Mouse (Mus musculus): ENCODE results near the gene Slc35e2.
A peak's percentile ranks its signal among the peaks of the same experiment; 100 is the strongest.

The Slc35e2 gene

GRCm38 (mm10) chr4:155575521-155575920 lies 25.7 kb upstream of the Slc35e2 start:
- DNase-seq (ENCODE audit: low spot score in 2 of 2): no peak

- DNase-seq (ENCODE audit: low spot score in 2 of 2): no peak
Measured at GRCm38 (mm10) chr4:155577132-155577531, 24.1 kb upstream of the Slc35e2 start.

GRCm38 (mm10) chr4:155577741-155578140 lies 23.5 kb upstream of the Slc35e2 start:
- no peak for DNase-seq (ENCODE audit: low spot score in 2 of 2)

GRCm38 (mm10) chr4:155578336-155579125 lies 22.7 kb upstream of the Slc35e2 start:
- DNase-seq (ENCODE audit: low spot score in 2 of 2): no peak

- peak; percentile 45 to 77 for DNase-seq (ENCODE audit: low spot score in 2 of 2)
Measured at GRCm38 (mm10) chr4:155580420-155580819, 20.8 kb upstream of the Slc35e2 start.

- DNase-seq (ENCODE audit: low spot score in 2 of 2): no peak
Measured at GRCm38 (mm10) chr4:155582279-155582905, 18.8 kb upstream of the Slc35e2 start.

- no peak for DNase-seq (ENCODE audit: low spot score in 2 of 2)
Measured at GRCm38 (mm10) chr4:155589356-155589755, 11.9 kb upstream of the Slc35e2 start.

GRCm38 (mm10) chr4:155591012-155591719 lies 10.1 kb upstream of the Slc35e2 start:
- no peak for DNase-seq (ENCODE audit: low spot score in 2 of 2)

- no peak for DNase-seq (ENCODE audit: low spot score in 2 of 2)
Measured at GRCm38 (mm10) chr4:155593780-155594179, 7.4 kb upstream of the Slc35e2 start.

GRCm38 (mm10) chr4:155595777-155596176 lies 5.4 kb upstream of the Slc35e2 start:
- DNase-seq (ENCODE audit: low spot score in 2 of 2): no peak

- no peak for DNase-seq (ENCODE audit: low spot score in 2 of 2)
Measured at GRCm38 (mm10) chr4:155596606-155597005, 4.6 kb upstream of the Slc35e2 start.

GRCm38 (mm10) chr4:155598536-155598935 lies 2.7 kb upstream of the Slc35e2 start:
- DNase-seq (ENCODE audit: low spot score in 2 of 2): no peak

- no peak for DNase-seq (ENCODE audit: low spot score in 2 of 2)
Measured at GRCm38 (mm10) chr4:155599901-155600825, 1.1 kb upstream of the Slc35e2 start.

GRCm38 (mm10) chr4:155601997-155602456 lies 811 bp downstream of the Slc35e2 start:
- DNase-seq (ENCODE audit: low spot score in 2 of 2): no peak

GRCm38 (mm10) chr4:155602753-155603152 lies 1.5 kb downstream of the Slc35e2 start:
- DNase-seq (ENCODE audit: low spot score in 2 of 2): no peak

GRCm38 (mm10) chr4:155603801-155604200 lies 2.6 kb downstream of the Slc35e2 start:
- no peak for DNase-seq (ENCODE audit: low spot score in 2 of 2)

GRCm38 (mm10) chr4:155605132-155605531 lies 3.9 kb downstream of the Slc35e2 start:
- no peak for DNase-seq (ENCODE audit: low spot score in 2 of 2)

- DNase-seq (ENCODE audit: low spot score in 2 of 2): no peak
Measured at GRCm38 (mm10) chr4:155606825-155607224, 5.6 kb downstream of the Slc35e2 start.

GRCm38 (mm10) chr4:155611860-155612259 lies 10.6 kb downstream of the Slc35e2 start:
- DNase-seq (ENCODE audit: low spot score in 2 of 2): no peak

GRCm38 (mm10) chr4:155613264-155613663 lies 12.0 kb downstream of the Slc35e2 start:
- DNase-seq (ENCODE audit: low spot score in 2 of 2): no peak

GRCm38 (mm10) chr4:155618321-155618720 lies 17.1 kb downstream of the Slc35e2 start:
- no peak for DNase-seq (ENCODE audit: low spot score in 2 of 2)
